Mouse (Mus musculus): Measurements from ENCODE around the gene Atxn7l3. TPM values are rescaled to one million over a fixed set of nuclear protein-coding genes. Genes with fewer than 3 reads are reported as not detected.

Gene Atxn7l3
- polyA plus RNA-seq, 1 experiment from 2014 or later = 9.6 TPM

GRCm38 (mm10) chr11:102241246-102241645 is 55.2 kb downstream of the Atxn7l3 start:
- ATAC-seq (no peak), DNase-seq (ENCODE audit: low spot score) (no peak)
- TF ChIP-seq EP300 (IDR thresholded peaks at IDR 0.05) (no peak), CTCF (IDR thresholded peaks at IDR 0.05) (no peak)
- no peak overlapping the region for H3K9ac ChIP-seq (replicated peaks; ENCODE audit: low read depth)
- no peaks in the 10 kb centered on the region for H3K27me3 ChIP-seq (replicated peaks; ENCODE audit: insufficient read depth, low read length)
- H3K27ac ChIP-seq (ENCODE audit: low read length) = no peak overlapping the region
- H3K9me3 ChIP-seq (ENCODE audit: low read length) = no peaks in the 10 kb centered on the region
- H3K4me3 ChIP-seq (ENCODE audit: low read depth, low read length) = no peak overlapping the region
- 68% methylated on average over 5 of the region's 5 CpGs for WGBS
- H3K4me1 ChIP-seq (ENCODE audit: insufficient read depth, low read depth, low read length) = peaks cover 3% of the 10 kb centered on the region; the same call in 1 of the 2 replicates
- H3K36me3 ChIP-seq (ENCODE audit: insufficient read depth, low read length) = no peaks in the 10 kb centered on the region
- no peak overlapping the region for H3K4me2 ChIP-seq (replicated peaks; ENCODE audit: low read depth, low read length)

GRCm38 (mm10) chr11:102240636-102241035 is 55.8 kb downstream of the Atxn7l3 start:
- ATAC-seq (no peak), DNase-seq (ENCODE audit: low spot score) (no peak)
- Histone ChIP-seq H3K9me3 (ENCODE audit: low read length) (no peaks in the 10 kb centered on the region), H3K27me3 (replicated peaks; ENCODE audit: insufficient read depth, low read length) (no peaks in the 10 kb centered on the region), H3K4me2 (replicated peaks; ENCODE audit: low read depth, low read length) (no peak overlapping the region), H3K9ac (replicated peaks; ENCODE audit: low read depth) (no peak overlapping the region), H3K36me3 (ENCODE audit: insufficient read depth, low read length) (no peaks in the 10 kb centered on the region), H3K4me3 (ENCODE audit: low read depth, low read length) (no peak overlapping the region), H3K27ac (ENCODE audit: low read length) (no peak overlapping the region), H3K4me1 (ENCODE audit: insufficient read depth, low read depth, low read length) (peaks cover 2% of the 10 kb centered on the region; the same call in 1 of the 2 replicates)
- TF ChIP-seq CTCF (IDR thresholded peaks at IDR 0.05) (no peak), EP300 (IDR thresholded peaks at IDR 0.05) (no peak)
- WGBS = 71% methylated on average over 6 of the region's 6 CpGs

Other genes with a start within 250 kb of the Atxn7l3 start
- gene Mpp2, start 208.1 kb downstream of the Atxn7l3 start, polyA plus RNA-seq (2015; fragmentation: Nextera tagmentation; extraction: Ambion mirVana) = 3.9 TPM in 2 replicates
- gene Ppy, start 195.3 kb downstream of the Atxn7l3 start, polyA plus RNA-seq (2015; fragmentation: Nextera tagmentation; extraction: Ambion mirVana) = 2.6 and 4.2 TPM in 2 replicates
- gene Pyy, start 188.8 kb downstream of the Atxn7l3 start, polyA plus RNA-seq (2015; fragmentation: Nextera tagmentation; extraction: Ambion mirVana) = not detected in 2 replicates
- gene Nags, start 151.1 kb downstream of the Atxn7l3 start, polyA plus RNA-seq (2015; fragmentation: Nextera tagmentation; extraction: Ambion mirVana) = 0.91 and 1.4 TPM in 2 replicates
- 17.6 and 18.9 TPM in 2 replicates for gene Tmem101, start 140.2 kb downstream of the Atxn7l3 start, polyA plus RNA-seq (2015; fragmentation: Nextera tagmentation; extraction: Ambion mirVana)
- 74.7 and 79.9 TPM in 2 replicates for gene Lsm12, start 111.3 kb downstream of the Atxn7l3 start, polyA plus RNA-seq (2015; fragmentation: Nextera tagmentation; extraction: Ambion mirVana)
- 15.8 and 16.7 TPM in 2 replicates for gene G6pc3, start 107.0 kb downstream of the Atxn7l3 start, polyA plus RNA-seq (2015; fragmentation: Nextera tagmentation; extraction: Ambion mirVana)
- gene Hdac5, start 66.5 kb downstream of the Atxn7l3 start, polyA plus RNA-seq (2015; fragmentation: Nextera tagmentation; extraction: Ambion mirVana) = 65.6 and 79.0 TPM in 2 replicates
- gene BC030867, start 47.7 kb downstream of the Atxn7l3 start, polyA plus RNA-seq (2015; fragmentation: Nextera tagmentation; extraction: Ambion mirVana) = 0.88 and 1.3 TPM in 2 replicates
- gene Asb16, start 27.9 kb downstream of the Atxn7l3 start, polyA plus RNA-seq (2015; fragmentation: Nextera tagmentation; extraction: Ambion mirVana) = not detected in 2 replicates
- gene Tmub2, start 11.7 kb downstream of the Atxn7l3 start, polyA plus RNA-seq (2015; fragmentation: Nextera tagmentation; extraction: Ambion mirVana) = 46.1 and 47.4 TPM in 2 replicates
- 53.7 and 60.9 TPM in 2 replicates for gene Ubtf, start 23.1 kb upstream of the Atxn7l3 start, polyA plus RNA-seq (2015; fragmentation: Nextera tagmentation; extraction: Ambion mirVana)
- gene Slc4a1, start 69.6 kb upstream of the Atxn7l3 start, polyA plus RNA-seq (2015; fragmentation: Nextera tagmentation; extraction: Ambion mirVana) = 9.7 and 9.8 TPM in 2 replicates
- 1.7 and 1.9 TPM in 2 replicates for gene Rundc3a, start 96.8 kb upstream of the Atxn7l3 start, polyA plus RNA-seq (2015; fragmentation: Nextera tagmentation; extraction: Ambion mirVana)
- 214 TPM in 2 replicates for gene Slc25a39, start 111.3 kb upstream of the Atxn7l3 start, polyA plus RNA-seq (2015; fragmentation: Nextera tagmentation; extraction: Ambion mirVana)
- gene Grn, start 133.7 kb upstream of the Atxn7l3 start, polyA plus RNA-seq (2015; fragmentation: Nextera tagmentation; extraction: Ambion mirVana) = 215 and 223 TPM in 2 replicates
- gene Fam171a2, start 151.1 kb upstream of the Atxn7l3 start, polyA plus RNA-seq (2015; fragmentation: Nextera tagmentation; extraction: Ambion mirVana) = 3.2 and 3.4 TPM in 2 replicates
- gene Itga2b, start 173.5 kb upstream of the Atxn7l3 start, polyA plus RNA-seq (2015; fragmentation: Nextera tagmentation; extraction: Ambion mirVana) = 13.0 and 14.9 TPM in 2 replicates